Mouse (Mus musculus) bone marrow, adult 2 months (tissue): ENCODE data around the gene Rpp14.

Experiments
- CTCF ChIP-seq: fragments of 200-500 bp; IDR thresholded peaks from 2 replicates; pipeline ENCODE4 v1.5.1; 2011; ENCODE audit warnings: low read length, control low read depth; ENCODE audit not compliant: control insufficient read depth, insufficient read depth
- POLR2A ChIP-seq: fragments of 200-500 bp; IDR thresholded peaks from 2 replicates; pipeline ENCODE4 v1.6.1; 2011; ENCODE audit warnings: low read depth, mild to moderate bottlenecking, control low read depth, low read length, borderline replicate concordance; ENCODE audit not compliant: control insufficient read depth

DNA sequence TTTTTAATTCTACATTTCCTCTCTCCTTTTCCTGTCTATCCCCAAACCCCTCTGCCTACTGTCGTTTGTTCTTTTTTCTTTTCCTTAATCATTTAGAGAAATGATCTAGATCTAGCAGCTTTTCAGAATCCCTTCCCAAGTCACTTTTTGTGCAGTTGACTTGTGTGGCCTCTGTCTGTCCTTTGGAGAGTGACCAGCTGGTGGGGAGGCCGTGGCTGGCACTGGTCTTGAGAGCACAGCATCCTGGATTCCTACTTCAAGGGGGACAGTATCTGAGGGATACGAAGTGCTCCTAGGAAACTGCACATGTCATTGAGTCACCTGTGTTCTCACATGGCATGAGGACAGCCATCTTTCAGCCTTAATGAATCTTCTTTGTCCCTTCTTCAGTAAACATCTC is 40.0 kb upstream of the Rpp14 start:
- TF ChIP-seq CTCF (no peak), POLR2A (no peak)
